Mouse (Mus musculus) thymus, adult 2 months (tissue): ENCODE measurements at regions not wholly inside any gene's neighbourhood (a gene's known extent, or its start where the extent isn't known, plus 50 kb on each side); places are given as distances from the start of the nearest gene placed in this dataset.

Source experiments
- DNase-seq: peaks from one replicate; pipeline ENCODE4 v3.0.0; 2021
- H3K27ac ChIP-seq: fragments of 200-500 bp; 2 replicates; pipeline ENCODE4 v1.5.1; 2012; ENCODE audit warnings: low read length, control low read depth; ENCODE audit not compliant: control insufficient read depth, insufficient read depth
- H3K27me3 ChIP-seq: fragments of 200-500 bp; 2 replicates; pipeline ENCODE4 v1.6.1; 2012; ENCODE audit warnings: mild to moderate bottlenecking, low read length, moderate library complexity, mixed read lengths; ENCODE audit not compliant: control insufficient read depth, insufficient read depth
- H3K36me3 ChIP-seq: fragments of 200-500 bp; 2 replicates; pipeline ENCODE4 v1.6.1; 2012; ENCODE audit warnings: mild to moderate bottlenecking, low read length, moderate library complexity; ENCODE audit not compliant: control insufficient read depth, insufficient read depth
- H3K4me1 ChIP-seq: fragments of 200-500 bp; replicated peaks from 2 replicates; pipeline ENCODE4 v1.6.1; 2012; ENCODE audit warnings: low read length; ENCODE audit not compliant: control insufficient read depth, insufficient read depth
- H3K4me3 ChIP-seq: fragments of 200-500 bp; 2 replicates; pipeline ENCODE4 v1.5.1; 2012; ENCODE audit warnings: mild to moderate bottlenecking, low read length, control low read depth, moderate library complexity; ENCODE audit not compliant: control insufficient read depth, insufficient read depth
- CTCF ChIP-seq: fragments of 200-500 bp; IDR thresholded peaks from 2 replicates; pipeline ENCODE4 v1.5.1; 2012; ENCODE audit warnings: mild to moderate bottlenecking, control low read depth, low read length, moderate library complexity, borderline replicate concordance; ENCODE audit not compliant: control insufficient read depth, poor library complexity, insufficient read depth; ENCODE audit errors: extremely low read depth
- POLR2A ChIP-seq: fragments of 200-500 bp; IDR thresholded peaks from 2 replicates; pipeline ENCODE4 v1.6.1; 2012; ENCODE audit warnings: mild to moderate bottlenecking, low read length, control low read depth, moderate library complexity; ENCODE audit not compliant: control insufficient read depth, poor library complexity, insufficient read depth; ENCODE audit errors: extremely low read depth
- WGBS: fragments of 180-500 bp; shearing (Covaris S2); methylation state at CpG from one replicate; pipeline ENCODE4 v1.1.7; 2018; 5-methylcytosine and 5-hydroxymethylcytosine counted together

GRCm38 (mm10) chr8:116227003-116227402 is 277.8 kb upstream of the Dynlrb2 start:
- Histone ChIP-seq H3K27ac (no peak overlapping the region), H3K4me3 (no peak overlapping the region), H3K27me3 (no peaks in the 10 kb centered on the region), H3K36me3 (no peaks in the 10 kb centered on the region), H3K4me1 (no peaks in the 10 kb centered on the region)
- 93% methylated on average over 11 of the region's 11 CpGs for WGBS
- TF ChIP-seq POLR2A (no peak), CTCF (no peak)
- no peak for DNase-seq

GRCm38 (mm10) chr8:116223235-116223634 is 281.5 kb upstream of the Dynlrb2 start:
- no peak overlapping the region for H3K4me3 ChIP-seq
- no peaks in the 10 kb centered on the region for H3K27me3 ChIP-seq
- no peak for DNase-seq
- no peaks in the 10 kb centered on the region for H3K4me1 ChIP-seq
- no peaks in the 10 kb centered on the region for H3K36me3 ChIP-seq
- no peak for TF ChIP-seq CTCF
- no peak for TF ChIP-seq POLR2A
- no peak overlapping the region for H3K27ac ChIP-seq
- 88% methylated on average over 2 of the region's 2 CpGs for WGBS

- H3K4me3 ChIP-seq, result no peak overlapping the region
- no peaks in the 10 kb centered on the region for H3K27me3 ChIP-seq
- H3K36me3 ChIP-seq, result no peaks in the 10 kb centered on the region
- H3K4me1 ChIP-seq, result no peaks in the 10 kb centered on the region
- no peak overlapping the region for H3K27ac ChIP-seq
- TF ChIP-seq POLR2A (no peak), CTCF (no peak)
- WGBS, result 88% methylated on average over 5 of the region's 5 CpGs
- no peak for DNase-seq
Observed at GRCm38 (mm10) chr8:116215909-116216308, 288.9 kb upstream of the Dynlrb2 start.

GRCm38 (mm10) chr8:116215286-116215860 is 289.4 kb upstream of the Dynlrb2 start:
- no peak for DNase-seq
- Histone ChIP-seq H3K4me3 (no peak overlapping the region), H3K27me3 (no peaks in the 10 kb centered on the region), H3K4me1 (no peaks in the 10 kb centered on the region), H3K27ac (no peak overlapping the region), H3K36me3 (no peaks in the 10 kb centered on the region)
- WGBS, result 66% methylated on average over 5 of the region's 5 CpGs
- no peak for TF ChIP-seq CTCF
- TF ChIP-seq POLR2A, result no peak

GRCm38 (mm10) chr8:116203631-116204030 is 301.1 kb upstream of the Dynlrb2 start:
- Histone ChIP-seq H3K27me3 (no peaks in the 10 kb centered on the region), H3K36me3 (no peaks in the 10 kb centered on the region), H3K27ac (no peak overlapping the region), H3K4me3 (no peak overlapping the region), H3K4me1 (no peaks in the 10 kb centered on the region)
- 88% methylated on average over 2 of the region's 2 CpGs for WGBS
- TF ChIP-seq CTCF (no peak), POLR2A (no peak)
- DNase-seq, result no peak

- H3K27me3 ChIP-seq, result no peaks in the 10 kb centered on the region
- H3K36me3 ChIP-seq, result no peaks in the 10 kb centered on the region
- H3K4me1 ChIP-seq, result no peaks in the 10 kb centered on the region
- DNase-seq, result no peak
- no peak overlapping the region for H3K27ac ChIP-seq
- TF ChIP-seq CTCF, result no peak
- no peak for TF ChIP-seq POLR2A
- 95% methylated on average over 11 of the region's 11 CpGs for WGBS
- H3K4me3 ChIP-seq, result no peak overlapping the region
Observed at GRCm38 (mm10) chr8:116200459-116200999, 304.2 kb upstream of the Dynlrb2 start.
